Mouse (Mus musculus) urinary bladder, postnatal 14 days (tissue): ENCODE results near the gene B4galt5.

Experiments used
- DNase-seq: peaks from one replicate; pipeline ENCODE4 v3.0.0; 2021; ENCODE audit warnings: low spot score

Gene B4galt5

GRCm38 (mm10) chr2:167358499-167358898, 9.5 kb upstream of the B4galt5 start:
- DNase-seq, result peak; percentile 46

- DNase-seq, result no peak
Measured at GRCm38 (mm10) chr2:167356885-167357284, 7.9 kb upstream of the B4galt5 start.

- no peak for DNase-seq
Measured at GRCm38 (mm10) chr2:167354611-167355165, 5.7 kb upstream of the B4galt5 start.

GRCm38 (mm10) chr2:167354046-167354445, 5.1 kb upstream of the B4galt5 start:
- DNase-seq, result no peak

- DNase-seq, result no peak
Measured at GRCm38 (mm10) chr2:167352496-167352895, 3.5 kb upstream of the B4galt5 start.

DNA sequence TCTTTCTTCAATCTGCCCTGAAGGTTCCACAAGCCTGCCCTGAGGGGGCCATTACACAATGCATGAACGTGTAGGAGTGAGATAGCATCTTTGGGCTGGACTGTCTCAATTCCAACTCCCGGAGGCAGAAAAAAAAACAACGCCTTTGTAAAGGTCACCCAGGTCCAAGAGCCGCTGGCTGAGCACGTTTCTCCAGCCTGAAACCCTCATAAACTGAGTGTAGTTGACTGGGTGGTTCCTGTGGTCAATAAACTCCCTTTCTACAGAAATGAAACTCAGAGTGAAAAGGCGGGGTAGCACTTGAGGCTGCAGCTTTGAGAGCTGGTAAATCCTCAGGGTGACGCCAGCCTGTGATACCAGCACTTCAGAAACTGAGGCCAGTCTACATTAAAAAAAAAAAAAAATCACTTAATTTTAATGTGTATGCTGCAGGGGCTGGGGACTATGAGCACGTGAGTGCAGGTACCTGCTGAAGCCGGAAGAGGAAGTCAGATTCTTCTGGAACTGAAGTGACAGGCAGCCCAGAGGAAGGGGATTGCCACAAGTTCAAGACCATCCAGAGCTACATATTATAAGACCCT, 2.5 kb upstream of the B4galt5 start:
- peak; percentile 50 for DNase-seq

DNA sequence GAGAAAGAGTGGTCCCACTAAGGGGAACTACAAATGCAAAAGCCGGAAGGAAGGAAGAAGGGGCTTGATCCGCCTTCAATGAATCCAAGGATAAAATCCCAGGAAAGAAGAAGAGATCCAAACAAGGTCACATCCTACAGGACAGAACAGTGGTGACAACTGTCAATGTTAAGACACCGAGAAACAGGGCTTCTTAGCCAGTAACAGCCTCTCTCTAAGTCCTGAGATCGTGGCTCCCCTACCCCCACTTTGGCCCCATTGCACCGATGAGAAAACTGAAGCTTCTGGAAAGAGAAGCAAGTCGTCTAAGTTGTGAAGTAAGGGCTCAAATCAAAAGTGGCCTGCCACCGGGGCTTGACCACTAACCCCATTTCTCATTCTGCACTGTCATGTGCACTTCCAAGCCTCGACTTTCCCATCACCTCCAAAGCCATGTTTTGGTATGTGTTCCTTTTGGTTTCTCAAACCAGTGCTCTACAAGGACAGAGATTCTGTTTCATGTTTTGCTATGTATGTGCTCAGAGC, 1.2 kb upstream of the B4galt5 start:
- DNase-seq, result no peak

DNA sequence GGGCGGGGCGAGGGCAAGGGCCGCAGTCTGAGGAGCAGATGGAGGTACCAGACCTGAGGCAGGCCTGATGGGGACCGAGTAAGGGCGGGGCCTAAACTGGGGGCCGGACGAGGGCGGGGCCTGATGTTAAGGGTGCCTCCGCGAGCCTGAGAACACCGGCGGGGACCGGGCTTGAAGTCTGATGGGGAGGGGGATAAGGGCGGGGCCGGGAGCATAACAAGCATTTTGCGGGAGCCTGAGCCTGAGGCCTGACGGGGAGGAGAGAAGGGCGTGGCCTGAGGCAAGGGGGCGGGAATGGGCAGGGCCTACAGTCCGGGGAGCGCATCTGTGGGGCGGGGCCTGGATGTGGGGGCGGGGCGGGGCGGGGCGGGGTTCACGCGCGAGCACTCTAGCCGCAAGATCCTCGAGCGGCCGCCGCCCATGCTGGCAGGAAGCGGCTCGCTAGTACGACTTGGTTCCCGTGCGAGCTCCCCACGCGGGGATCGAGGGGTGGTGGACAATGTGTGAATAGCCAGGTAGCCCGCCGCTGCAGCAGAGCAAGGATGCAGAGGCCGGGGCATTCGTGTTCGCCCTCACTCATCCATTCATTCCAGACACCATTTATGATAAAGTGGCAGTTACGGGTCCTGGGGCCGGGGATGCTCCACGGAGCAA, 427 bp upstream of the B4galt5 start:
- peak; percentile 95 for DNase-seq

GRCm38 (mm10) chr2:167347991-167348375, 1.0 kb downstream of the B4galt5 start:
- DNase-seq, result peak; percentile 51

DNA sequence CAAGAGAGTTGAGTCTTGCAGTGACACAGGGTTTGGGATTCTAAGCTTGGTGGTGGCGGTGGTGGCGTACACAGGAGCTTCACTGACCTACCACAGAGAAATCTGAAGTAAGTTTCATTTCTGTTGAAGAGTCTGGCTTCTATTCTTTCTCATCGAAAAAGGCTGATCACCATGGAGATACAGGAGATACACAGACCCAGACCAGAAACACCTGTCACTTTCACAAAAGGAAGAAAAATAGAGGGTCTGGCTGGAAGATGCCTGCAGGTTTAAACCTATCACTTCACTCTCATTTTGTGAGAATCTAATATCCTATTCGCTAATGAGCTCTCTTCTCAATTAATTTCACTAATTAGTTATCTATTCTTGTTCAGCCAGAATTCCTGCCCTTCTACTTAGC, 1.6 kb downstream of the B4galt5 start:
- DNase-seq, result no peak

GRCm38 (mm10) chr2:167345508-167346164, 3.3 kb downstream of the B4galt5 start:
- no peak for DNase-seq

GRCm38 (mm10) chr2:167344871-167345507, 4.0 kb downstream of the B4galt5 start:
- no peak for DNase-seq

DNA sequence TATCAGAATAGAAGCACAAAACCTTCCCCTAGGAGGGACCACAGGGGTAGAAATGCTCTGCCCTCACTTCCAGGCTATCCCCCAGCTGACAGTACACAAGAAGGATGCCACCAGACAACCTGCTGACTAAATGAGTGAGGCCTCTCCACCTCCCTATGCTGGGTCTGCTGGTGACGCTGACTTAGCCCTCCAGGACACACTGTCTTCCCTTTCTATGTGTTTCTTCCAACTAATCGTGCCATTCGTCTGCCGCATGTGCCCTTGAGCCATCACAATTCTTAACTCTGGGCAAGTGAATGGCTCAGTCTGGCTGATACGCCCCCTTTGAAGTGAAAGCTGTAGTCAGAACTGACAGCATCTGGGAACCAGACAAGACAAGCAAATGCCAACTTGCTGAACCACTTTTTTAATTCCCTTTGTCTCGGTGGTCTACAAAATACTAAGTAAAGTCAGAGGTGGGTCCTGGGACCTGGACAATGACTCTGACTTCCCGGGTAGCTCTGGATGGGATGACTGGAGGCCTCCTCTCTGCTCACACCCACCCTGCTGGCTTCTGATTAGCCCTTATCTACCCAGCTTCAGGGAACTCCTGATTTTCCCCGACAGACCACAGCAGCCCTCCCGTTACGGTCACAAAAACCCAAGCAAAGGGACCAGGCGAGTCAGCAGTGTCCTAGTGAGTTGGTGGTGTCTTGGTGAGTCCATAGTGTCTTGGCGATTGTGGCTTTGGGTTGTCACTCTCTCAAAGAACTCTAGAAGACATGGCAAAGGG, 5.4 kb downstream of the B4galt5 start:
- DNase-seq, result no peak

DNA sequence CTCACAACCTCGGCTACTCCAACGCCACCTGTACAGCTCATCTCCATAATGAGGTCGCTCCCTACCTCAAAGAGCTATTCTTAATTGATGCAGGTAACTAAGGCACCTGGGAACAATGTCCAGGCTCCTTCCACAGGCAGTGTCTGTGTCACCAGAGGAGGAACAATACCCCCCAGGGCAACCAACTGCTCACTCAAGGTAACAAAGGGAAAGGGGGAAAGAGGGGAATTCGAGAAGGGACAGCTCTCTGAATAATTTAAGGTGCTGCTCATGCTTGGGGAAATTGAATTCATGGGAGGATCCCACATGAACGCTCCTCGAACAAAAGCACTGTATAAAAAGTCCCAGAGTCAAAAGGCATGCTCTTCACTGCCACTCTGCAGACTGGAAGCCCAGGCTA, 6.1 kb downstream of the B4galt5 start:
- DNase-seq, result no peak

DNA sequence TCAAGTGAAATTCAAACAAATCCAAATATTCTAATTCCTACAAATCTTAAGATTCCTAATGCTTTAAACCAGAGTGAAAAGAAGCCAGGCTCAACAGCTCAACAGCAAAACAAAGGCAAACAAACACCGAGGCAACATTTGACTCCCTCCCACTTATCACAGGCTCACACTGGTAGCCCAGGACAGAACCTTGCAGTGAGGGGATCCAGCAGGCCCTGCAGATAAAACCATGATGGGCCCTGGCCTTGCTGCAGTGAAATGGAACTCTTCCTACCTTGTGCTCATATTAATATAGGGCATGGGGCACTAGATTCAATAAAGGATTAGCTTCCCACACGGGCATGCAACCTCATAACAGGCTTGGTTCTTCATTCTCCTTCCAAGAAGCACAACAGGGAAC, 11.4 kb downstream of the B4galt5 start:
- DNase-seq, result no peak

DNA sequence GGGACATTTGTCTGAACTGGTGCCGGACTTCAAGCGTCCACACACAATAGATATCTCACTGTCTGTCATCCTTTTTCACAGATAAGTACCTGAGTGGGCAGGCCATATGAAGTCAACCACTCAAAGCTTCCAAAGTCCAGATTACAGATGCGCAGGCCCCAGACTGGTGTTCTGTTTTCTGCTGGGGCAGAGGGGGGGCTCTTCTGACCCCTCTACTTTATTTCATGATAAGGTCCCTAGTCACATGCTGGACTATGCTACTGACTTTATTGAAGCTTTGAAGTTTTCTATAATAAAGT, 11.8 kb downstream of the B4galt5 start:
- DNase-seq, result no peak

- peak; percentile 23 for DNase-seq
Measured at GRCm38 (mm10) chr2:167336384-167337213, 12.4 kb downstream of the B4galt5 start.

GRCm38 (mm10) chr2:167335066-167335465, 13.9 kb downstream of the B4galt5 start:
- DNase-seq, result no peak

DNA sequence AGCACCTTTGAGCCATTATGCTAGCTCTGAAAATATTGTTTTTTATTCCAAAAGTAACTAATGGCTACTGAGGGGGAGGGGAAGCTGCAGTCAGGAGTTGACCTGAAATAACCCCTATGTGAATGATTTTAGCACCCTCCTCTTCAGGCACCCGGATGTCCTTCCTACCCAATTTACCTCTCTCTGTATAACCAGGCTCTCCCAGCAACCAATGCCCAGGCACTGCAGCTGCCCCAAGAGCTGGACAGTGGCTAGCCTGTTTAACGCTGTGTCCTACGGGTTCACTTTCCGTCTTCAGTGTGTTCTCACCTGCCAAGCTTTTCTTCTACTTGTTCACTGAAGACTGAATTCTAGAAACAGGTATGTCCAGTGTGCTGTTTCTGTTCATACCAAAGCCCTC, 14.7 kb downstream of the B4galt5 start:
- no peak for DNase-seq

GRCm38 (mm10) chr2:167333450-167333849, 15.5 kb downstream of the B4galt5 start:
- DNase-seq, result no peak
